Mouse (Mus musculus) cerebellum, adult 2 months (tissue): ENCODE measurements around the gene Igfbp7.

Source experiments
- CTCF ChIP-seq: fragments of 200-500 bp; IDR thresholded peaks from 2 replicates; pipeline ENCODE4 v1.5.1; 2011; ENCODE audit warnings: low read depth, mild to moderate bottlenecking, control low read depth, low read length, moderate library complexity, borderline replicate concordance; ENCODE audit not compliant: insufficient read depth
- POLR2A ChIP-seq: fragments of 200-500 bp; IDR thresholded peaks from 2 replicates; pipeline ENCODE4 v1.6.1; 2011; ENCODE audit warnings: low read length, control low read depth, borderline replicate concordance; ENCODE audit not compliant: insufficient read depth

DNA sequence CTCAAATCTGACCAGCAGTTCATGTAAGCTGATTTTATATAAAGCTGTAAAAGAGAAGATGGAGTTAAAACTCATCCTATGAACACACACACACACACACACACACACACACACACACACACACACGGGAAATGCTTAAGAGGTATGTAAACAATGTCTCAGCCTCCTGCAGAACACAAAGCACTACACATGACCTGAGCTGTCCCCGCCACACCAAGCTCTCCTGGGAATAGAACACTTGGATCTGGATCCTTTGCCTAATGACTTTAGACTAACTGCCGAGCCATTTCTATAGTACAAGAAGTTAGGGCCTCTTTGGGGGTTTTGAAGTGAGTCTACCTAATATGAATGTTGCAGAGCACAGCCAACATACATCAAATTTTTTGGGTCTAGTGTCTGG lies 45.7 kb downstream of the Igfbp7 start:
- TF ChIP-seq CTCF (no peak), POLR2A (no peak)
